Mouse (Mus musculus): ENCODE results near the gene Creb3l4. TPM values are rescaled to one million over a fixed set of nuclear protein-coding genes. Genes with fewer than 3 reads are reported as not detected.
"Not testable (repeated sequence)": the region's sequence is repeated elsewhere in the genome, so short reads cannot be mapped to it uniquely, and the experiment has no call there.

Gene Creb3l4
- total and polyA plus RNA-seq, 3 experiments: 0.14 to 0.55 (median 0.16) TPM

GRCm38 (mm10) chr3:90254419-90255193, 11.3 kb upstream of the Creb3l4 start:
- Histone ChIP-seq H3K4me3 (peak overlapping the region; percentile 80), H3K27ac (peak overlapping the region; percentile 92), H3K9ac (ENCODE audit: low read depth, low read length) (peak overlapping the region; percentile 95), H3K79me2 (replicated peaks; ENCODE audit: control insufficient read depth, insufficient read depth, low read length) (peaks cover 3% of the 10 kb centered on the region; the same call in 1 of the 2 replicates), H3K4me1 (ENCODE audit: control insufficient read depth, insufficient read depth, low read length) (peaks cover 7% of the 10 kb centered on the region), H3K27me3 (ENCODE audit: control insufficient read depth, insufficient read depth, low read length) (no peaks in the 10 kb centered on the region), H3K36me3 (ENCODE audit: control insufficient read depth, insufficient read depth, low read length) (no peaks in the 10 kb centered on the region; the same call in 1 of the 2 replicates)
- WGBS: 1% methylated on average over 41 of the region's 41 CpGs
- intact Hi-C loops (cut with DNase I): loop anchor here (2.0 kb wide), 2 partner anchors 24 to 34 kb away; partner anchors contain the start of gene Jtb
- DNase-seq: no peak
- TF ChIP-seq POLR2A (IDR thresholded peaks at IDR 0.05; ENCODE audit: insufficient read depth, low read depth, low read length): no peak
- TF ChIP-seq EP300 (IDR thresholded peaks at IDR 0.05; ENCODE audit: insufficient read depth, low read depth, low read length): no peak
- TF ChIP-seq CTCF (IDR thresholded peaks at IDR 0.05): no peak

- H3K36me3 ChIP-seq (ENCODE audit: control insufficient read depth, insufficient read depth, low read length): no peaks in the 10 kb centered on the region; the same call in 1 of the 2 replicates
- H3K9ac ChIP-seq (ENCODE audit: low read depth, low read length): peak within 1 kb of the TSS; percentile 95
- intact Hi-C loops (cut with DNase I): loop anchor here (2.0 kb wide), 2 partner anchors 23 to 33 kb away; partner anchors contain the start of gene Jtb
- peak within 1 kb of the TSS; percentile 80 for H3K4me3 ChIP-seq
- H3K4me1 ChIP-seq (ENCODE audit: control insufficient read depth, insufficient read depth, low read length): peaks cover 7% of the 10 kb centered on the region
- under 1% methylated on average over 40 of the region's 40 CpGs for WGBS
- TF ChIP-seq POLR2A (IDR thresholded peaks at IDR 0.05; ENCODE audit: insufficient read depth, low read depth, low read length) (0 out of 2 replicates have a peak, but pooled peaks have one; percentile 16), CTCF (IDR thresholded peaks at IDR 0.05) (no peak), EP300 (IDR thresholded peaks at IDR 0.05; ENCODE audit: insufficient read depth, low read depth, low read length) (peak; percentile 87; the same call in 1 of the 2 replicates)
- DNase-seq: peak; percentile 92 to 98
- H3K27ac ChIP-seq: peak within 1 kb of the TSS; percentile 92
- no peaks in the 10 kb centered on the region for H3K27me3 ChIP-seq (ENCODE audit: control insufficient read depth, insufficient read depth, low read length)
- H3K79me2 ChIP-seq (replicated peaks; ENCODE audit: control insufficient read depth, insufficient read depth, low read length): peaks cover 3% of the 10 kb centered on the region; the same call in 1 of the 2 replicates
Measured at GRCm38 (mm10) chr3:90253653-90254418, 10.5 kb upstream of the Creb3l4 start, which contains the start of gene Crtc2. Gene Crtc2 (plus strand): TSS chr3:90254163.

- H3K27ac ChIP-seq; H3K4me1 ChIP-seq (ENCODE audit: control insufficient read depth, insufficient read depth, low read length); DNase-seq; H3K4me3 ChIP-seq; H3K36me3 ChIP-seq (ENCODE audit: control insufficient read depth, insufficient read depth, low read length); H3K27me3 ChIP-seq (ENCODE audit: control insufficient read depth, insufficient read depth, low read length); intact Hi-C loops (cut with DNase I); H3K9ac ChIP-seq (ENCODE audit: low read depth, low read length); H3K79me2 ChIP-seq (replicated peaks; ENCODE audit: control insufficient read depth, insufficient read depth, low read length): not testable (repeated sequence)
- WGBS: 68% methylated on average over 1 of the region's 1 CpGs
Measured at GRCm38 (mm10) chr3:90253174-90253573, 9.9 kb upstream of the Creb3l4 start.

GRCm38 (mm10) chr3:90252659-90253058, 9.3 kb upstream of the Creb3l4 start:
- H3K4me1 ChIP-seq (ENCODE audit: control insufficient read depth, insufficient read depth, low read length); H3K27me3 ChIP-seq (ENCODE audit: control insufficient read depth, insufficient read depth, low read length); intact Hi-C loops (cut with DNase I); H3K27ac ChIP-seq; H3K9ac ChIP-seq (ENCODE audit: low read depth, low read length); H3K4me3 ChIP-seq; DNase-seq; H3K79me2 ChIP-seq (replicated peaks; ENCODE audit: control insufficient read depth, insufficient read depth, low read length); H3K36me3 ChIP-seq (ENCODE audit: control insufficient read depth, insufficient read depth, low read length): not testable (repeated sequence)
- 67% methylated on average over 2 of the region's 2 CpGs for WGBS

GRCm38 (mm10) chr3:90251731-90252226, 8.5 kb upstream of the Creb3l4 start:
- DNase-seq; H3K4me1 ChIP-seq (ENCODE audit: control insufficient read depth, insufficient read depth, low read length); H3K27ac ChIP-seq; H3K79me2 ChIP-seq (replicated peaks; ENCODE audit: control insufficient read depth, insufficient read depth, low read length); H3K36me3 ChIP-seq (ENCODE audit: control insufficient read depth, insufficient read depth, low read length); H3K4me3 ChIP-seq; intact Hi-C loops (cut with DNase I); H3K9ac ChIP-seq (ENCODE audit: low read depth, low read length); H3K27me3 ChIP-seq (ENCODE audit: control insufficient read depth, insufficient read depth, low read length): not testable (repeated sequence)
- 81% methylated on average over 11 of the region's 12 CpGs for WGBS

GRCm38 (mm10) chr3:90250791-90251190, 7.5 kb upstream of the Creb3l4 start:
- DNase-seq: no peak
- Histone ChIP-seq H3K27me3 (ENCODE audit: control insufficient read depth, insufficient read depth, low read length) (no peaks in the 10 kb centered on the region), H3K36me3 (ENCODE audit: control insufficient read depth, insufficient read depth, low read length) (no peaks in the 10 kb centered on the region; the same call in 1 of the 2 replicates), H3K27ac (no peak overlapping the region), H3K79me2 (replicated peaks; ENCODE audit: control insufficient read depth, insufficient read depth, low read length) (peaks cover 3% of the 10 kb centered on the region; the same call in 1 of the 2 replicates), H3K9ac (ENCODE audit: low read depth, low read length) (no peak overlapping the region), H3K4me3 (no peak overlapping the region), H3K4me1 (ENCODE audit: control insufficient read depth, insufficient read depth, low read length) (peaks cover 8% of the 10 kb centered on the region)
- TF ChIP-seq EP300 (IDR thresholded peaks at IDR 0.05; ENCODE audit: insufficient read depth, low read depth, low read length): no peak
- TF ChIP-seq POLR2A (IDR thresholded peaks at IDR 0.05; ENCODE audit: insufficient read depth, low read depth, low read length): no peak
- no peak for TF ChIP-seq CTCF (IDR thresholded peaks at IDR 0.05)
- WGBS: 55% methylated on average over 6 of the region's 6 CpGs
- intact Hi-C loops (cut with DNase I): no loop called here

Data from heart, adult 2 months (tissue).